Mouse (Mus musculus) liver, embryonic 11.5 days (tissue): Measurements from ENCODE around the gene Atg16l2. TPM values are rescaled to one million over a fixed set of nuclear protein-coding genes. Genes with fewer than 3 reads are reported as not detected.
A peak's percentile ranks its signal among the peaks of the same experiment; 100 is the strongest.

Experiments
- ATAC-seq: fragments of 200-750 bp; cut with Nextera tagmentation; replicated peaks from 2 replicates; pipeline ENCODE4 v1.8.0; 2017; ENCODE audit warnings: moderate number of reproducible peaks, mild to moderate bottlenecking, moderate TSS enrichment, moderate library complexity; ENCODE audit not compliant: low FRiP score
- DNase-seq: peaks from one replicate; pipeline ENCODE4 v3.0.0-alpha.2; 2017; ENCODE audit warnings: low spot score
- H3K27ac ChIP-seq: fragments of 300-500 bp; sonication (generic); 2 replicates; pipeline ENCODE4 v1.5.1; 2014; ENCODE audit warnings: mild to moderate bottlenecking, low read depth, low read length, control low read depth
- H3K27me3 ChIP-seq: fragments of 300-500 bp; sonication (generic); replicated peaks from 2 replicates; pipeline ENCODE4 v1.6.1; 2014; ENCODE audit warnings: low read length, mixed read lengths; ENCODE audit not compliant: control insufficient read depth, insufficient read depth
- H3K36me3 ChIP-seq: fragments of 300-500 bp; sonication (generic); 2 replicates; pipeline ENCODE4 v1.6.1; 2014; ENCODE audit warnings: mild to moderate bottlenecking, low read length, moderate library complexity, mixed read lengths; ENCODE audit not compliant: control insufficient read depth, insufficient read depth
- H3K4me1 ChIP-seq: fragments of 300-500 bp; sonication (generic); replicated peaks from 2 replicates; pipeline ENCODE4 v1.6.1; 2014; ENCODE audit warnings: low read length, mixed read lengths; ENCODE audit not compliant: control insufficient read depth, insufficient read depth
- H3K4me2 ChIP-seq: fragments of 300-500 bp; sonication (generic); 2 replicates; pipeline ENCODE4 v1.6.1; 2014; ENCODE audit warnings: mild to moderate bottlenecking, control low read depth, moderate library complexity
- H3K4me3 ChIP-seq: fragments of 300-500 bp; sonication (generic); 2 replicates; pipeline ENCODE4 v1.5.1; 2014; ENCODE audit warnings: low read depth, low read length, control low read depth
- H3K9ac ChIP-seq: fragments of 300-500 bp; sonication (generic); 2 replicates; pipeline ENCODE4 v1.6.1; 2014; ENCODE audit warnings: low read depth, low read length, control low read depth
- H3K9me3 ChIP-seq: fragments of 300-500 bp; sonication (generic); 2 replicates; pipeline ENCODE4 v1.6.1; 2016; ENCODE audit warnings: low read length, inconsistent platforms, mixed read lengths; ENCODE audit not compliant: control insufficient read depth
- WGBS: fragments of 180-500 bp; shearing (Covaris S2); extraction: QIAGEN DNeasy Blood & Tissue Kit; methylation state at CpG from one replicate; pipeline ENCODE4 v1.1.7; 2014; 5-methylcytosine and 5-hydroxymethylcytosine counted together
- polyA plus RNA-seq: library from polyadenylated mRNA; unstranded; fragments of >200 nt; fragmentation: Nextera tagmentation; extraction: Ambion mirVana; gene quantifications from 2 replicates; pipeline ENCODE4 v1.2.1, GENCODE M21; 2014

Gene Atg16l2
- polyA plus RNA-seq: 5.7 and 6.4 TPM in 2 replicates

DNA sequence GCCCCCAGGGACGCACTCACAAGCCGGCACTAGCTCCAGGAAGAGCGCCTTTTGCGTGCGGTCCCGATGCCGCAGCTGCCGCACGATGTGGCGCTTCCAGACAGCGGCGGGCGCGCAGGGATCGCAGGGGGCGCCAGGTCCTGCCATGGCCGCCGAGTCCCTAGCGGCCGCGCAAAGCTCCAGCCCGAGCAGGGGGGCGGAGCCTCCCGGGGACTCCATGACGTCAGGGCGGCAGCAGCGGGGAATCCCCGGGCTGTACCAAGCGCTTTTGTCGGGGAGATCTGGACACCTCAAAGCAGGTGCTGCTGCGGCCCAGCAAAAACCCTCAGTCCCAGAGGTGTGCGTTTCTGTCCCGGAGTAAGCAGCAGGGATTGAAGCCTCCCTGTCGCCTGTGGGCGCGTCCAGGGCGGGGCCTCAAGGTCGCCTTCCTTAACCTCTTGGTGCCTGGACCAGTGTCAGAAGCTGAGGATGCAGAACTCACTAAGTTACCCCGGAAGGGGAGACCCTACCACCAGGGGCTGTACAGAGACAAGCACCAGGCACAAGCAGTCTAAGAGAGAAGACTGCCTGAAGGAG, at the start of gene Atg16l2:
TSS of gene Atg16l2 (minus strand) at position 371 of the 576 bp plus-strand sequence.
- peak within 1 kb of the TSS; percentile 66 for H3K9ac ChIP-seq
- no peak within 1 kb of the TSS for H3K27ac ChIP-seq
- H3K36me3 ChIP-seq: no peaks in the 10 kb centered on the region
- H3K4me3 ChIP-seq: peak within 1 kb of the TSS; percentile 74
- H3K9me3 ChIP-seq: no peaks in the 10 kb centered on the region
- DNase-seq (peak; percentile 88), ATAC-seq (peak; percentile 90)
- under 1% methylated on average over 39 of the region's 39 CpGs for WGBS
- peak within 1 kb of the TSS; percentile 97 for H3K4me2 ChIP-seq
- H3K4me1 ChIP-seq: peaks cover 21% of the 10 kb centered on the region
- peaks cover 9% of the 10 kb centered on the region for H3K27me3 ChIP-seq

DNA sequence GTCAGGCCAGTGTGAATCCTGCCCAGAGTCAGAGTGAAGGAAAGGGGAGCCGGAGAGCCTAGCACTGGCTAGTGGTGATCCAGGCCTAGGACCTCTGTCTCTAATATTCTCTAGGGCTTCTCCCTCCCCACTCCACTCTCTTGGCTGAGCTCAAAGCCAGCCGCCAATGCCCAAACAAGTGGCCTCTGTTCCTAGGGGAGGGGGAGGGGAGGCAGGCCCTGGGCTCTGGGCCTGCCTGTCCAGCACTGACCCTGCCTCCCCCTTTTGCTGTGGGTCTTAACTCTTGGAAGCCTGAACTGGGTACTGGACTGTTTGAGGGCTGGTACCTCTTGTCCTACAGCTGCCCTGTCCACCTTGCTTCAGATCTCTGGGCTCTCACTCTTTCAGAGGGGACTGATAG, 47.8 kb upstream of the Atg16l2 start:
- no peak overlapping the region for H3K9ac ChIP-seq
- peaks cover 27% of the 10 kb centered on the region for H3K4me1 ChIP-seq
- H3K4me3 ChIP-seq: no peak overlapping the region
- no peaks in the 10 kb centered on the region for H3K27me3 ChIP-seq
- no peak for ATAC-seq
- WGBS: 63% methylated on average over 2 of the region's 2 CpGs
- peaks cover 2% of the 10 kb centered on the region; the same call in 1 of the 2 replicates for H3K36me3 ChIP-seq
- no peak for DNase-seq
- H3K4me2 ChIP-seq: peak overlapping the region; percentile 94
- no peak overlapping the region for H3K27ac ChIP-seq
- H3K9me3 ChIP-seq: no peaks in the 10 kb centered on the region

DNA sequence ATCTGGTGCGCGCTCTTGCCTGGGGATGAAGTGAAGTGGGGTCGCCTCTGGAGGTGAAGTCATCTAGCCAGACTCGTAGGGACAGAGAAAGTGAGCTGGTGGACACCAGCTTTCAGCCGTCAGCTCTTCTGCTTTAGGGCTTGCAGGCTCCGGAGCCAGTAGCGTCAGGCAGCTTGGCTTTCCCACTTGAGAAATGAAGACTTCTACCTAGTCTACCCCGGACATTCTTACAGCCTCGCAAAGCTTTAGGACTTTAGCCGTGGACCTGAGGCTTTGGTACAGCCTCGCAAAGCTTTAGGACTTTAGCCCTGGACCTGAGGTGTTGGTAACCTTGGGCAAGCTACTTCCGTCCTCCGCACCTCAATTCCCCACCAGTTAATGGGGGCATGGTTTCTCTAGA, 46.3 kb upstream of the Atg16l2 start:
- H3K9me3 ChIP-seq: no peaks in the 10 kb centered on the region
- DNase-seq (no peak), ATAC-seq (peak; percentile 16; the same call in 1 of the 2 replicates)
- peak overlapping the region; percentile 94 for H3K4me2 ChIP-seq
- WGBS: 2% methylated on average over 13 of the region's 13 CpGs
- H3K4me1 ChIP-seq: peaks cover 27% of the 10 kb centered on the region
- peak overlapping the region; percentile 78 for H3K9ac ChIP-seq
- H3K4me3 ChIP-seq: peak overlapping the region; percentile 72
- peaks cover 2% of the 10 kb centered on the region; the same call in 1 of the 2 replicates for H3K36me3 ChIP-seq
- no peak overlapping the region for H3K27ac ChIP-seq
- H3K27me3 ChIP-seq: no peaks in the 10 kb centered on the region

DNA sequence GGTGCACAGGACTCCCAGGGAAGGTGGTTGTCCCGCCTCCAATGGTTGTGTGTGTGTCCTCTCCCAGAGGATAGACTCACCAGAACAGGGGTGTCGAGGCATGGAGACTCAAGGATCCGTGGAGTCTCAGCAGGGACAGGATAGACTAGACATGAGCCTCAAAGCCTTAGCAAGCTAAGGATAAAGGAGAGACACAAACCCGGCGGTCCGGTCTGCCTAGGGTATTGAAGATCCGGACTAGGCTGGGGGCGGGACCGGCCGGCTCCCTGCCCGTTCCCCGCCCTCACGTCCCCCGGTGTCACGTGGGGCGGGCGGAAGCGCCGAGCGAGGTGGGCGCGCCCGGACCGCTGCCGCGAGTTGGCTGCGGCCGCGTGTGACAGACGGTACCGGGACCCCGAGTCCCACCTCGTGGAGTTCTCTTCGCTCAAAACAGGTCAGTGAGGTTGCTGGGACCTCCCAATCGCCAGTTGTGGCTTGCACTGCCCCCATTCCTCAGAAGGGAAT, 45.8 kb upstream of the Atg16l2 start, which contains the start of gene Arap1:
TSS of gene Arap1 (plus strand) at position 301 of the 504 bp plus-strand sequence.
- Histone ChIP-seq H3K4me1 (peaks cover 29% of the 10 kb centered on the region), H3K4me3 (peak within 1 kb of the TSS; percentile 72), H3K27ac (no peak within 1 kb of the TSS), H3K27me3 (no peaks in the 10 kb centered on the region), H3K9ac (peak within 1 kb of the TSS; percentile 78), H3K4me2 (peak within 1 kb of the TSS; percentile 94), H3K36me3 (peaks cover 2% of the 10 kb centered on the region; the same call in 1 of the 2 replicates), H3K9me3 (no peaks in the 10 kb centered on the region)
- under 1% methylated on average over 35 of the region's 35 CpGs for WGBS
- DNase-seq (peak; percentile 77), ATAC-seq (peak; percentile 82)

DNA sequence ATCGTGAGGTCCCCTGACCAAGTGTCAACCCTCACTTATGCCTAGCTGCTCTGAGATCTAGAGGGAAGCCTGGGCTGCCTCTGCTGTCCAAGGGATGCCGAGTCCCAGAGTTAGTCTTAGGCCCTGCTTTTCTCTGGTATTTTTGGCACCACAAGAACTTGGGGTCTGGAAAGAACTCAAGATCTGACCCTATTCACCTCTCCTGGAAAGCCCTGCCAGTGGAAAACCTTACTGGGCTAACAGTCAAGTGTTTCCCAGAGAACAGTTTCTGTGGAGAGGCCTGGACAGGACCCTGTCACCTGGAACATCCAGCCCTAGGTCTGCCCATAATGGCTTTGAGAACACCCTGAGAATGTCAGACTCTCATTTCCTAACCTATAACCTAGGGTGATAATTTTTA, 44.9 kb upstream of the Atg16l2 start:
- WGBS: 67% methylated on average over 2 of the region's 2 CpGs
- H3K36me3 ChIP-seq: peaks cover 2% of the 10 kb centered on the region; the same call in 1 of the 2 replicates
- no peaks in the 10 kb centered on the region for H3K27me3 ChIP-seq
- no peak overlapping the region for H3K4me3 ChIP-seq
- H3K4me2 ChIP-seq: peak overlapping the region; percentile 94
- H3K9me3 ChIP-seq: no peaks in the 10 kb centered on the region
- H3K9ac ChIP-seq: no peak overlapping the region
- H3K27ac ChIP-seq: no peak overlapping the region
- no peak for DNase-seq
- no peak for ATAC-seq
- peaks cover 36% of the 10 kb centered on the region for H3K4me1 ChIP-seq

DNA sequence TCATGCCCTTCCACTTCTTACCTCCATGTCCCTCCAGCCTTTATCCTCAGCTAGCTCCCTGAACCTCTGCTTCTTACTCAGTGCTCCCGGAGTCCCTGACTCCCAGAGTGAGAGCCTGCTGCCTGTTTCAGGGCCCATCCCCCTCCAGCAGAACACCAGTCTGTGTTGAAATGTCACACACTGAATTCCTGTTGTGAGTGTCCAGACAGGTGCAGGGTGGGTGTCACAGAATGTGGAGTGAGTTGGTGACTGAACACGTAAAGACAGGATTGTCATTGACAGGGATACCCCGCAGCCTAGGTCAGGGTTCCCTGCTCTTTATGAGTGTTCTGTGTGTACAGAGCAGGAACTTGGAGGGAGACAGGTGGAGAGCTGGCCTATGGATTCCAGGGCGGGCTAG, 42.8 kb upstream of the Atg16l2 start:
- no peak for DNase-seq
- no peaks in the 10 kb centered on the region for H3K9me3 ChIP-seq
- peaks cover 47% of the 10 kb centered on the region for H3K4me1 ChIP-seq
- no peak overlapping the region for H3K4me2 ChIP-seq
- H3K9ac ChIP-seq: no peak overlapping the region
- no peak for ATAC-seq
- no peak overlapping the region for H3K27ac ChIP-seq
- no peaks in the 10 kb centered on the region for H3K27me3 ChIP-seq
- WGBS: 72% methylated on average over 4 of the region's 4 CpGs
- peaks cover 2% of the 10 kb centered on the region; the same call in 1 of the 2 replicates for H3K36me3 ChIP-seq
- H3K4me3 ChIP-seq: no peak overlapping the region

DNA sequence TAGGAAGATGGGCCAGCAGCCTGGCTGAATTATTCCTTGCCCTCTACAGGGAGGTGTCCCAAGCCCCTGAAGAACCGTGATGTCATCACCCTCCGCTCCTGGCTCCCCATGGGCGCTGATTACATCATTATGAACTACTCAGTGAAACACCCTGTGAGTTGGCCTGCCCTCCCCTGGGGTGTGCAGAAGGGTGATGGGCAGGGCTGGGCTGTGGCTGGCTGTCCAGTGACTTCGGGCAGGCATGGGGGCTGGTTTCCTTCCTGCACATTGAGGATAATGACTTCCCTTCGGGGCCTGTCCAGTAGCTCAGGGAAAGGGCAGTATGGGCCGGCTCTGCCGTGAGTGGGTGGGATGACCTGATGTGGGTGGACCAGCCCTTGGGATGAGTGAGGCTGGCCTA, 41.1 kb upstream of the Atg16l2 start:
- 55% methylated on average over 7 of the region's 7 CpGs for WGBS
- peaks cover 34% of the 10 kb centered on the region for H3K4me1 ChIP-seq
- H3K4me3 ChIP-seq: no peak overlapping the region
- DNase-seq: no peak
- no peaks in the 10 kb centered on the region for H3K9me3 ChIP-seq
- H3K27me3 ChIP-seq: no peaks in the 10 kb centered on the region
- no peak overlapping the region for H3K9ac ChIP-seq
- no peak for ATAC-seq
- no peak overlapping the region for H3K27ac ChIP-seq
- peaks cover 2% of the 10 kb centered on the region; the same call in 1 of the 2 replicates for H3K36me3 ChIP-seq
- H3K4me2 ChIP-seq: no peak overlapping the region

DNA sequence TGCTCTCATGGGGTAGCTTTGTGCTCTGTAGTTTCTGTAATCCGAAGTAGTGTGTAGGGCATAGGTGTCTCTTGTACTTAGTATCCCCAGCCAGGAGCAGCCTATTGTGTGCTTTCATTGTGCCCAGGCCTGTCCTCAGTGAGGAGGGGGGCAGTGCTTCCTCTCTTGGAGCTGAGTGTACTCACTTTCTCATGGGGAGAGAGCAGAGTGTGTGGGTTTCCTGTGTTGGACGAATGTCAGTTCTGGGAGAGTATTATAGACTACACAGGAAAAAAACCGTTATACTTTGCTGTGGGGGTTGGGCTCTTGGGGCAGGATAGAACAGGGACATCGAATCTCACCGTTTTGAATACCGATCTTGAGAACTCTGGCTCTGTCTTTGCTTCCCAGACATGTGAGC, 39.4 kb upstream of the Atg16l2 start:
- DNase-seq (no peak), ATAC-seq (peak; percentile 33; the same call in 1 of the 2 replicates)
- peak overlapping the region; percentile 8; the same call in 1 of the 2 replicates for H3K9ac ChIP-seq
- no peaks in the 10 kb centered on the region for H3K9me3 ChIP-seq
- H3K27ac ChIP-seq: peak overlapping the region; percentile 52
- H3K4me1 ChIP-seq: peaks cover 26% of the 10 kb centered on the region
- 33% methylated on average over 6 of the region's 6 CpGs for WGBS
- H3K27me3 ChIP-seq: no peaks in the 10 kb centered on the region
- no peak overlapping the region for H3K4me3 ChIP-seq
- H3K36me3 ChIP-seq: peaks cover 2% of the 10 kb centered on the region; the same call in 1 of the 2 replicates
- H3K4me2 ChIP-seq: peak overlapping the region; percentile 7; the same call in 1 of the 2 replicates

DNA sequence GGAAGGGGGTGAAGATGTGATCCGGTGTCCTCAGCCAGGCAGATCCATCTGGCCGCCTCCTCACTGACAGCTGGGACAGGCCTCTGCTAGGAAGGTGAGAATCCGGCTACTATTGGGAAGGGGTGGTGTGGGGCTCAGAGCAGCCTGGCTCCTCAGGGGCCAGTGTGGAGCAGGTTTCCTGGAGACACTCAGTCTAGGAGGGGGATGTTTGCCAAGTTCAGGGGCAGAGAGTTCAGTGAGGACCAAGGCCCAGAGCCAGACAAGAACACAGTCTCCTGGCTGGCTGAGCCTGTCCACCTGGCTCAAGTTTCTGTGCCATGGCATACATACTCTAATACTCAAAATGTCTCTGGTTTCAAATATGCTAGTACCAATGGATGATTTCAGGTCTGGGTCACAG, 35.4 kb upstream of the Atg16l2 start:
- peaks cover 21% of the 10 kb centered on the region for H3K4me1 ChIP-seq
- WGBS: 77% methylated on average over 3 of the region's 3 CpGs
- no peak overlapping the region for H3K27ac ChIP-seq
- no peak overlapping the region for H3K9ac ChIP-seq
- DNase-seq: no peak
- no peaks in the 10 kb centered on the region for H3K9me3 ChIP-seq
- no peak for ATAC-seq
- no peak overlapping the region for H3K4me3 ChIP-seq
- no peaks in the 10 kb centered on the region for H3K36me3 ChIP-seq
- H3K27me3 ChIP-seq: no peaks in the 10 kb centered on the region
- H3K4me2 ChIP-seq: no peak overlapping the region
